Mouse (Mus musculus) embryonic fibroblast, embryonic 13.5 days (primary cell): ENCODE data around the gene Yars.
"Not testable (repeated sequence)": the region's sequence is repeated elsewhere in the genome, so short reads cannot be mapped to it uniquely, and the experiment has no call there.

Experiments used
- CTCF ChIP-seq: IDR thresholded peaks from 2 replicates; pipeline ENCODE4 v1.5.1; 2011; ENCODE audit warnings: mild to moderate bottlenecking, control low read depth, low read length, moderate library complexity, borderline replicate concordance; ENCODE audit not compliant: insufficient read depth
- POLR2A ChIP-seq: IDR thresholded peaks from 2 replicates; pipeline ENCODE4 v1.6.1; 2011; ENCODE audit warnings: low read depth, mild to moderate bottlenecking, control low read depth, low read length, moderate library complexity

- not testable (repeated sequence) for TF ChIP-seq CTCF, POLR2A
These were observed 22.9 kb downstream of the Yars start for GRCm38 (mm10) chr4:129212486-129212885.
